Mouse (Mus musculus): ENCODE results near the gene Pcyt2. TPM values are rescaled to one million over a fixed set of nuclear protein-coding genes. Genes with fewer than 3 reads are reported as not detected.
A peak's percentile ranks its signal among the peaks of the same experiment; 100 is the strongest.

Gene Pcyt2
- polyA plus RNA-seq, 1 experiment = 117 TPM

DNA sequence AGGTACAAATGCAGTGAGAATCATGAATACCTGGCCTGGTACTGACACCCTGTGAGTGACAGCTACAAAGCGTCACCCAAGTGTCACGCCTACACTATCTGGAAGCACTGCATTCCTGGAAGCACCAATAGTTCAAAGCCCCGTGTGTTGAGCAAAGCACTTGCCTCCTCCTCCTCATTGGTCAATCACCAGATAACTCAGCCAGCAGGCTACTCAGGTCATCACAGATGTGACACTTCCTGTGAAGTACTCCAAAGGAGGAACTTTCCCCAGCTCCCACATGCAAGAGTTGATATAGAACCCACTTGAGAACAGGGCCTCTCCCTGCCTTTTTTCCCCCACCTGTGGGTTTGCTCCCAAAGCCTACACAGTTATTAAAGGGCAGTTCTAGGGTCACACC is 46.6 kb downstream of the Pcyt2 start:
- TF ChIP-seq CEBPB (IDR thresholded peaks at IDR 0.05; ENCODE audit: insufficient read depth, poor library complexity, severe bottlenecking) (no peak), MAX (IDR thresholded peaks at IDR 0.05; ENCODE audit: low read depth) (no peak), MYOG (IDR thresholded peaks at IDR 0.05; ENCODE audit: control insufficient read depth in 1 of 3, insufficient read depth in 1 of 3, insufficient read length in 2 of 3, low read depth in 2 of 3) (no peak), USF1 (IDR thresholded peaks at IDR 0.05; ENCODE audit: low read depth) (no peak), POLR2AphosphoS2 (IDR thresholded peaks at IDR 0.05; ENCODE audit: insufficient read length, low read depth) (no peak), SRF (IDR thresholded peaks at IDR 0.05; ENCODE audit: control insufficient read depth, insufficient read length, low read depth) (no peak), POLR2A (IDR thresholded peaks at IDR 0.05; ENCODE audit: insufficient read length, low read depth) (no peak), REST (IDR thresholded peaks at IDR 0.05; ENCODE audit: insufficient read depth, insufficient read length) (no peak), TCF3 (IDR thresholded peaks at IDR 0.05; ENCODE audit: insufficient read length, low read depth) (no peak), MYOD1 (IDR thresholded peaks at IDR 0.05; ENCODE audit: control insufficient read depth in 1 of 3, insufficient read length in 2 of 3, low read depth in 2 of 3) (no peak), E2F4 (IDR thresholded peaks at IDR 0.05; ENCODE audit: insufficient read depth) (no peak), TCF12 (IDR thresholded peaks at IDR 0.05; ENCODE audit: insufficient read depth, poor library complexity, severe bottlenecking) (no peak)
- Histone ChIP-seq H3K36me3 (ENCODE audit: control insufficient read depth, insufficient read depth) (peaks cover 26% of the 10 kb centered on the region), H3K27me3 (ENCODE audit: control insufficient read depth, insufficient read depth, insufficient read length) (no peaks in the 10 kb centered on the region), H3K4me3 (peak overlapping the region; percentile 75), H3K4me2 (ENCODE audit: low read depth) (peak overlapping the region; percentile 87), H3ac (ENCODE audit: control insufficient read depth, insufficient read length) (peak overlapping the region; percentile 68), H3K79me2 (ENCODE audit: control insufficient read depth, insufficient read depth) (peaks cover 53% of the 10 kb centered on the region)

DNA sequence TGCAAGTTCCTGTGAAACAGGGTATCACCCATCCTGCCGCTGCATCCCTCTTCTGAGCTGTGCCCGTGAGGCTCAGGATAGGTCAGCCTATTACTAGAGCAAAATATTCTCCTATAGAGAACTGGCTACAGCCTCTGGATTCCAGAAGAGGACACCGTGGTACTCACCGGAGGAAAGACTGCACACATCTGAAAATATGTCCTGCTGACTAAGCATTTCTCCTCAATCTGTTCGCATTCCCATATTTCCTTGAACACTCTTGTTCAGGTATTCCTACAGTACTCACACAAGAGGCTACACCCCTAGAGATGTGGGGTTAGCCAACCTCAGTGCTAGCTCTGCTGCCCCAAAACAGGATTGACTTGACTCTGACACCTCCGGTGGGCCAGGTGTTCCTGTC is 49.4 kb downstream of the Pcyt2 start:
- Histone ChIP-seq H3K4me3 (no peak overlapping the region), H3K27me3 (ENCODE audit: control insufficient read depth, insufficient read depth, insufficient read length) (no peaks in the 10 kb centered on the region), H3ac (ENCODE audit: control insufficient read depth, insufficient read length) (no peak overlapping the region), H3K4me2 (ENCODE audit: low read depth) (no peak overlapping the region), H3K79me2 (ENCODE audit: control insufficient read depth, insufficient read depth) (peaks cover 46% of the 10 kb centered on the region), H3K36me3 (ENCODE audit: control insufficient read depth, insufficient read depth) (peaks cover 48% of the 10 kb centered on the region)
- TF ChIP-seq POLR2A (IDR thresholded peaks at IDR 0.05; ENCODE audit: insufficient read length, low read depth) = no peak
- no peak for TF ChIP-seq MYOG (IDR thresholded peaks at IDR 0.05; ENCODE audit: control insufficient read depth in 1 of 3, insufficient read depth in 1 of 3, insufficient read length in 2 of 3, low read depth in 2 of 3)
- TF ChIP-seq CEBPB (IDR thresholded peaks at IDR 0.05; ENCODE audit: insufficient read depth, poor library complexity, severe bottlenecking) = no peak
- no peak for TF ChIP-seq E2F4 (IDR thresholded peaks at IDR 0.05; ENCODE audit: insufficient read depth)
- no peak for TF ChIP-seq MAX (IDR thresholded peaks at IDR 0.05; ENCODE audit: low read depth)
- no peak for TF ChIP-seq MYOD1 (IDR thresholded peaks at IDR 0.05; ENCODE audit: control insufficient read depth in 1 of 3, insufficient read length in 2 of 3, low read depth in 2 of 3)
- TF ChIP-seq POLR2AphosphoS2 (IDR thresholded peaks at IDR 0.05; ENCODE audit: insufficient read length, low read depth) = no peak
- no peak for TF ChIP-seq REST (IDR thresholded peaks at IDR 0.05; ENCODE audit: insufficient read depth, insufficient read length)
- TF ChIP-seq SRF (IDR thresholded peaks at IDR 0.05; ENCODE audit: control insufficient read depth, insufficient read length, low read depth) = no peak
- no peak for TF ChIP-seq USF1 (IDR thresholded peaks at IDR 0.05; ENCODE audit: low read depth)
- TF ChIP-seq TCF12 (IDR thresholded peaks at IDR 0.05; ENCODE audit: insufficient read depth, poor library complexity, severe bottlenecking) = no peak
- no peak for TF ChIP-seq TCF3 (IDR thresholded peaks at IDR 0.05; ENCODE audit: insufficient read length, low read depth)

DNA sequence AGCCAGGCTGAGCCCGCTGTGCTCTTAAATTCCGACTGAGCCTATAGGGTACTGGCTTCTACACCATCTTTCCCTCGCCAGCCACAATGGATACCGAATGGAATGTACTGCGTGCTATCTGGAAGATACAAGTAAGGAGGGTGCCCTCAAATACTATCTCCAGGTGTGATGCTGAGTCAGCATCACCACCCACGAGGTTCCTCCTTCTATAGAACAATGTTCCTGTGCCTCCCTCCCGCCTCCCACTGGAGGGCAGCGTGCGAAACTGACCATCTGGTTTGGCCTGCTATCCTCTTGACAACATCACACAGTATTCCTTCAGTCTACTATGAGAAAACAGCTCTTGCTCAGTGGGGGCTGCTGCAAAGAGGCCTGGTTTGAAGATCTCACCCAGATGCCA is 52.6 kb downstream of the Pcyt2 start:
- Histone ChIP-seq H3K4me2 (ENCODE audit: low read depth) (no peak overlapping the region), H3ac (ENCODE audit: control insufficient read depth, insufficient read length) (no peak overlapping the region), H3K79me2 (ENCODE audit: control insufficient read depth, insufficient read depth) (peaks cover 21% of the 10 kb centered on the region), H3K4me3 (no peak overlapping the region), H3K36me3 (ENCODE audit: control insufficient read depth, insufficient read depth) (peaks cover 76% of the 10 kb centered on the region), H3K27me3 (ENCODE audit: control insufficient read depth, insufficient read depth, insufficient read length) (no peaks in the 10 kb centered on the region)
- no peak for TF ChIP-seq POLR2AphosphoS2 (IDR thresholded peaks at IDR 0.05; ENCODE audit: insufficient read length, low read depth)
- no peak for TF ChIP-seq REST (IDR thresholded peaks at IDR 0.05; ENCODE audit: insufficient read depth, insufficient read length)
- no peak for TF ChIP-seq MAX (IDR thresholded peaks at IDR 0.05; ENCODE audit: low read depth)
- no peak for TF ChIP-seq SRF (IDR thresholded peaks at IDR 0.05; ENCODE audit: control insufficient read depth, insufficient read length, low read depth)
- TF ChIP-seq TCF3 (IDR thresholded peaks at IDR 0.05; ENCODE audit: insufficient read length, low read depth) = no peak
- TF ChIP-seq MYOD1 (IDR thresholded peaks at IDR 0.05; ENCODE audit: control insufficient read depth in 1 of 3, insufficient read length in 2 of 3, low read depth in 2 of 3) = no peak
- TF ChIP-seq POLR2A (IDR thresholded peaks at IDR 0.05; ENCODE audit: insufficient read length, low read depth) = no peak
- no peak for TF ChIP-seq CEBPB (IDR thresholded peaks at IDR 0.05; ENCODE audit: insufficient read depth, poor library complexity, severe bottlenecking)
- no peak for TF ChIP-seq TCF12 (IDR thresholded peaks at IDR 0.05; ENCODE audit: insufficient read depth, poor library complexity, severe bottlenecking)
- no peak for TF ChIP-seq USF1 (IDR thresholded peaks at IDR 0.05; ENCODE audit: low read depth)
- no peak for TF ChIP-seq E2F4 (IDR thresholded peaks at IDR 0.05; ENCODE audit: insufficient read depth)
- TF ChIP-seq MYOG (IDR thresholded peaks at IDR 0.05; ENCODE audit: control insufficient read depth in 1 of 3, insufficient read depth in 1 of 3, insufficient read length in 2 of 3, low read depth in 2 of 3) = no peak

DNA sequence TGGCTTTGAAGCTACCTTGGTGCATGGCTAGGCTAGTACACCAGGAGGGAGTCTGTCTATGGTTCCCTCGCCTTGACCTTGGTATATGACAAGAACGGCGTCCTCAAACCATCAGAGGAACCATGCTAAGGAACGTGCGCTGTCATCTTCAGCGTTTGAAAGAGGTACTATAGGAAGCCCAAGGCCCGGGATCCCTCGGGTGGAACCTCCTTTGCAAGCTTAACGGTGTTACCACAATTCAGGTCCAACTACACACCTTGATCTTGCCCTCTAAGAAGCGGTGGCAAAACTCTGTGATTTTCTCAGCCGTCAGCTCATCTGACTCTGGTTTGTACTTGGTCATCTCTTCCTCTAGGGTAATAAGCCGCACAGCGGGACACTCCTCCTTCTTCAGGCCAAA is 54.8 kb downstream of the Pcyt2 start:
- no peak overlapping the region for H3K4me2 ChIP-seq (ENCODE audit: low read depth)
- no peaks in the 10 kb centered on the region for H3K27me3 ChIP-seq (ENCODE audit: control insufficient read depth, insufficient read depth, insufficient read length)
- H3ac ChIP-seq (ENCODE audit: control insufficient read depth, insufficient read length) = no peak overlapping the region
- H3K4me3 ChIP-seq = no peak overlapping the region
- H3K36me3 ChIP-seq (ENCODE audit: control insufficient read depth, insufficient read depth) = peaks cover 78% of the 10 kb centered on the region
- H3K79me2 ChIP-seq (ENCODE audit: control insufficient read depth, insufficient read depth) = peaks cover 9% of the 10 kb centered on the region
- TF ChIP-seq POLR2AphosphoS2 (IDR thresholded peaks at IDR 0.05; ENCODE audit: insufficient read length, low read depth) = no peak
- TF ChIP-seq TCF12 (IDR thresholded peaks at IDR 0.05; ENCODE audit: insufficient read depth, poor library complexity, severe bottlenecking) = no peak
- TF ChIP-seq TCF3 (IDR thresholded peaks at IDR 0.05; ENCODE audit: insufficient read length, low read depth) = no peak
